21 mouse cellular contexts compared by ENCODE assay signal in genomic region chr4:149556111-149556510, GRCm38 (mm10). TPM values are rescaled to one million over a fixed set of nuclear protein-coding genes. Genes with fewer than 3 reads are reported as not detected.
DNase-seq lines count a peak whose midpoint lies in the region; TF ChIP-seq lines count a peak whose summit lies in the region.
"Had no signal": no experiment of that assay in that cellular context is flagged by ENCODE, and none has a peak within 500 bp of the region (broad histone marks: within the 10 kb centered on the region; RNA-seq: fewer than 3 reads in every experiment).

No protein-coding gene starts in this region.

- peaks cover 57% of the 10 kb centered on the region for H3K36me3 ChIP-seq in forebrain, embryonic 10.5 days (replicated peaks)
- H3K36me3 ChIP-seq: liver, embryonic 13.5 days had no signal

- no peak for TF ChIP-seq CTCF in layer of hippocampus, adult 2 months (conservative IDR thresholded peaks at IDR 0.05)

- H3K27me3 ChIP-seq in forebrain, embryonic 10.5 days (ENCODE audit: poor library complexity, severe bottlenecking) = no peaks in the 10 kb centered on the region
- H3K27me3 ChIP-seq: embryonic facial prominence, embryonic 13.5 days; heart, embryonic 13.5 days; liver, embryonic 13.5 days; lung, embryonic 15.5 days; neural tube, embryonic 15.5 days; stomach, embryonic 15.5 days had no signal

- peaks cover 4% of the 10 kb centered on the region; the same call in 1 of the 2 replicates for H3K9me3 ChIP-seq in forebrain, embryonic 10.5 days
- H3K9me3 ChIP-seq: embryonic facial prominence, embryonic 13.5 days; heart, embryonic 13.5 days; liver, embryonic 13.5 days; lung, embryonic 15.5 days; neural tube, embryonic 15.5 days; stomach, embryonic 15.5 days had no signal

- peaks cover 4% of the 10 kb centered on the region; the same call in 1 of the 2 replicates for H3K4me1 ChIP-seq in forebrain, embryonic 10.5 days
- H3K4me1 ChIP-seq: liver, embryonic 13.5 days; neural tube, embryonic 15.5 days; stomach, embryonic 15.5 days had no signal

- peak; percentile 64 for DNase-seq in layer of hippocampus, adult 11-12 months (ENCODE audit: low spot score)
- DNase-seq in layer of hippocampus, postnatal 25 days (ENCODE audit: extremely low spot score in 1 of 2, low spot score in 1 of 2) = no peak
- DNase-seq in layer of hippocampus, adult 2 months (ENCODE audit: low spot score in 2 of 2) = peak; percentile 33 to 66
- peak; percentile 79 to 87 for DNase-seq in left cerebral cortex, postnatal 14 days (ENCODE audit: low spot score in 2 of 2)
- DNase-seq in telencephalon, adult 2 months (ENCODE audit: low read depth, low spot score) = peak; percentile 96
- DNase-seq in cerebellum, postnatal 14 days = no peak
- no peak for DNase-seq in kidney, postnatal 14 days
- DNase-seq in forebrain, embryonic 10.5 days (ENCODE audit: extremely low spot score, low spot score) = no peak
- DNase-seq: cerebellum, adult 11 months; heart, postnatal 4 days; kidney, adult 11 months; liver, embryonic 13.5 days; midbrain, embryonic 14.5 days had no signal

- H3K4me3 ChIP-seq in layer of hippocampus, adult 2 months = no peak overlapping the region
- H3K4me3 ChIP-seq in forebrain, embryonic 10.5 days = no peak overlapping the region
- H3K4me3 ChIP-seq: embryonic facial prominence, embryonic 13.5 days; heart, embryonic 13.5 days; liver, embryonic 13.5 days; lung, embryonic 15.5 days; myocyte; neural tube, embryonic 15.5 days; stomach, embryonic 15.5 days had no signal

- intact Hi-C loops in left cerebral cortex, postnatal 14 days (cut with DNase I) = no loop called here

- 82% methylated on average over 4 of the region's 4 CpGs for WGBS in forebrain, embryonic 10.5 days

- peak overlapping the region; percentile 19; the same call in 1 of the 2 replicates for H3K27ac ChIP-seq in layer of hippocampus, adult 2 months
- H3K27ac ChIP-seq in forebrain, embryonic 10.5 days = no peak overlapping the region
- H3K27ac ChIP-seq: embryonic facial prominence, embryonic 13.5 days; heart, embryonic 13.5 days; hindbrain, postnatal 0 days; kidney, postnatal 0 days; liver, embryonic 13.5 days; lung, embryonic 15.5 days; neural tube, embryonic 15.5 days; stomach, embryonic 15.5 days had no signal

RNA-seq across cellular contexts. Expression of gene Clstn1, which starts 30.2 kb away (rescaled TPM):
- 100 to 1,000 TPM; 782 to 866 TPM for total RNA-seq in layer of hippocampus, postnatal 25 days (2021)
- 100 to 1,000 TPM; 748 to 817 TPM for total RNA-seq in layer of hippocampus, adult 2 months (2021)
- total RNA-seq in left cerebral cortex, postnatal 14 days (2021) = 1,000 to 10,000 TPM; 1,335 to 1,338 TPM
- polyA plus RNA-seq in forebrain, embryonic 10.5 days (2016; fragmentation: Nextera tagmentation; extraction: Ambion mirVana) = 17.8 and 21.4 TPM in 2 replicates

RNA-seq across cellular contexts. Expression of gene Ctnnbip1, which starts 38.1 kb away (rescaled TPM):
- total RNA-seq in layer of hippocampus, postnatal 25 days (2021) = 10 to 100 TPM; 39.5 to 41.1 TPM
- total RNA-seq in layer of hippocampus, adult 2 months (2021) = 10 to 100 TPM; 32.2 to 34.4 TPM
- total RNA-seq in left cerebral cortex, postnatal 14 days (2021) = 10 to 100 TPM; 56.1 to 56.5 TPM
- polyA plus RNA-seq in forebrain, embryonic 10.5 days (2016; fragmentation: Nextera tagmentation; extraction: Ambion mirVana) = 53.6 and 59.6 TPM in 2 replicates

Comparison
In these comparisons a context has a peak if more than half of its experiments do, and no peak if none do; other contexts are left out.
1. DNase-seq: peak in layer of hippocampus, adult 11-12 months (single experiment), layer of hippocampus, adult 2 months (2 of 2), left cerebral cortex, postnatal 14 days (2 of 2) and telencephalon, adult 2 months (single experiment); none in layer of hippocampus, postnatal 25 days (0 of 2), cerebellum, postnatal 14 days (0 of 2), kidney, postnatal 14 days (single experiment) and forebrain, embryonic 10.5 days (single experiment).